24 mouse cellular contexts compared by ENCODE assay signal in the genomic region with DNA sequence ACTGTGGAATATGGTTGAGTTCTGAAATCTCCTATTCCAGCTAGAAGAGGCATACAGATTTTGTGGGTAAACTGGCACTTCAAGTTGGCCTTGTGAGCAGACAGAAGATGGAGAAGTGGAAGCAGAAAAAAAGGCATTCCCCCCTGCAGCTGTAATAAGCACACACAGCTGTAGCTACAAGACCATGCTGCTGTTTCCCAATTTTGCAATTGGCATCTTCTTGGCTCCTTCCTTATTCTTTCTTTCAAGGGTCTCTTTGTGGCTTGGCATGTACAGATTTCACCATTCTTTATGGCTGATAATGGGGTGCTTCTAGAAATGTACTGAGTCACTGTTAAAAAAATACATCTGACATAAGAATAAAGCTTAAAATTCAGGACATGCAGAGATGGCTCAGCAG. TPM values are rescaled to one million over a fixed set of nuclear protein-coding genes. Genes with fewer than 3 reads are reported as not detected.
DNase-seq lines count a peak whose midpoint lies in the region; ATAC-seq and TF ChIP-seq lines count a peak whose summit lies in the region.
"Had no signal": no experiment of that assay in that cellular context is flagged by ENCODE, and none has a peak within 500 bp of the region (broad histone marks: within the 10 kb centered on the region; RNA-seq: fewer than 3 reads in every experiment).

No protein-coding gene starts in this region.

- TF ChIP-seq POLR2A in MEL (IDR thresholded peaks at IDR 0.05; ENCODE audit: control insufficient read depth in 1 of 2, insufficient read depth in 1 of 2, low read depth in 1 of 2, low read length in 2 of 2, poor library complexity in 1 of 2) = no peak

- no peaks in the 10 kb centered on the region for H3K4me1 ChIP-seq in lung, embryonic 14.5 days (ENCODE audit: insufficient read depth)
- 0 out of 4 replicates have a peak, but pooled peaks cover 0 to 5% of the 10 kb centered on the region in 2 experiments for H3K4me1 ChIP-seq in MEL (ENCODE audit: control insufficient read depth in 1 of 2, insufficient read depth in 2 of 2, low read length in 2 of 2)
- H3K4me1 ChIP-seq: embryonic facial prominence, embryonic 13.5 days; forebrain, embryonic 13.5 days; heart, embryonic 15.5 days; hindbrain, embryonic 10.5 days had no signal

- H3K9me3 ChIP-seq in lung, embryonic 14.5 days (ENCODE audit: low read depth, low read length) = no peaks in the 10 kb centered on the region
- H3K9me3 ChIP-seq in MEL (replicated peaks; ENCODE audit: insufficient read depth, low read length) = no peaks in the 10 kb centered on the region
- H3K9me3 ChIP-seq: embryonic facial prominence, embryonic 13.5 days; forebrain, embryonic 13.5 days; heart, embryonic 15.5 days; hindbrain, embryonic 10.5 days had no signal

- no peak overlapping the region for H3K9ac ChIP-seq in lung, embryonic 14.5 days
- H3K9ac ChIP-seq in MEL (ENCODE audit: control insufficient read depth, low read depth, low read length, poor library complexity, severe bottlenecking) = no peak overlapping the region
- H3K9ac ChIP-seq: embryonic facial prominence, embryonic 13.5 days; forebrain, embryonic 13.5 days; heart, embryonic 15.5 days; hindbrain, embryonic 14.5 days had no signal

- H3K4me3 ChIP-seq in lung, embryonic 14.5 days (ENCODE audit: low read depth, low read length) = no peak overlapping the region
- H3K4me3 ChIP-seq in MEL (ENCODE audit: control insufficient read depth in 1 of 2, insufficient read depth in 1 of 2, low read depth in 2 of 2, low read length in 2 of 2) = no peak overlapping the region
- H3K4me3 ChIP-seq: embryonic facial prominence, embryonic 13.5 days; forebrain, embryonic 13.5 days; heart, adult 2 months; heart, embryonic 15.5 days; hindbrain, embryonic 10.5 days had no signal

- H3K36me3 ChIP-seq in lung, embryonic 14.5 days (ENCODE audit: insufficient read depth) = no peaks in the 10 kb centered on the region
- no peaks in the 10 kb centered on the region for H3K36me3 ChIP-seq in MEL (ENCODE audit: control insufficient read depth in 1 of 2, insufficient read depth in 2 of 2, low read length in 2 of 2)
- H3K36me3 ChIP-seq: embryonic facial prominence, embryonic 13.5 days; heart, embryonic 15.5 days; hindbrain, embryonic 10.5 days had no signal

- peak; percentile 3 for DNase-seq in lung, embryonic 14.5 days
- no peak for DNase-seq in lung, postnatal 25 days (ENCODE audit: low spot score)
- DNase-seq in MEL (ENCODE audit: low read depth, low spot score) = no peak
- no peak for DNase-seq in gastrocnemius, adult 18-20 months (ENCODE audit: low spot score)
- DNase-seq: adrenal gland, adult 8-10 months; adrenal gland, postnatal 36 days; cerebellum, adult 11-12 months; cerebellum, adult 9-10 months; cerebellum, postnatal 25 days; gastrocnemius, postnatal 36 days; heart, adult 2 months; heart, postnatal 14 days had no signal

- H3K4me2 ChIP-seq in lung, embryonic 14.5 days = no peak overlapping the region
- H3K4me2 ChIP-seq: embryonic facial prominence, embryonic 13.5 days; forebrain, embryonic 13.5 days; heart, embryonic 11.5 days; heart, embryonic 15.5 days; hindbrain, embryonic 14.5 days had no signal

- no peak for TF ChIP-seq CTCF in lung, embryonic 14.5 days (IDR thresholded peaks at IDR 0.05; ENCODE audit: low read depth)
- no peak for TF ChIP-seq CTCF in MEL (IDR thresholded peaks at IDR 0.05 in 2 of 3, conservative IDR thresholded peaks at IDR 0.05 in 1 of 3; ENCODE audit: control insufficient read depth in 1 of 3, insufficient read depth in 1 of 3, low read depth in 2 of 3, low read length in 3 of 3, poor library complexity in 1 of 3, severe bottlenecking in 1 of 3)

- ATAC-seq in lung, embryonic 14.5 days (ENCODE audit: insufficient read depth) = no peak
- ATAC-seq in granulocyte monocyte progenitor cell, adult 5-6 weeks (replicated peaks; ENCODE audit: poor library complexity, severe bottlenecking) = peak; percentile 90
- no peak for ATAC-seq in monocyte, adult 5-6 weeks (replicated peaks; ENCODE audit: insufficient number of reproducible peaks, low FRiP score, low TSS enrichment, poor library complexity, severe bottlenecking)
- no peak for ATAC-seq in cerebellum, adult (ENCODE audit: insufficient number of reproducible peaks, low FRiP score, low TSS enrichment)
- ATAC-seq: forebrain, embryonic 13.5 days had no signal

- no peak overlapping the region for H3K27ac ChIP-seq in lung, embryonic 14.5 days (ENCODE audit: low read depth)
- no peak overlapping the region for H3K27ac ChIP-seq in MEL (ENCODE audit: control insufficient read depth, low read depth, low read length)
- H3K27ac ChIP-seq: embryonic facial prominence, embryonic 13.5 days; forebrain, embryonic 13.5 days; heart, adult 2 months; heart, embryonic 15.5 days; hindbrain, embryonic 10.5 days; hindbrain, embryonic 14.5 days had no signal

- H3K27me3 ChIP-seq in lung, embryonic 14.5 days (ENCODE audit: insufficient read depth, low read length) = no peaks in the 10 kb centered on the region
- no peaks in the 10 kb centered on the region for H3K27me3 ChIP-seq in MEL (ENCODE audit: control insufficient read depth in 1 of 2, insufficient read depth in 2 of 2, low read length in 2 of 2)
- H3K27me3 ChIP-seq: CH12.LX; embryonic facial prominence, embryonic 13.5 days; forebrain, embryonic 13.5 days; heart, embryonic 15.5 days had no signal

- TF ChIP-seq RAD21 in MEL (IDR thresholded peaks at IDR 0.05; ENCODE audit: low read depth, low read length) = no peak

- H3K79me2 ChIP-seq in MEL (ENCODE audit: control insufficient read depth, insufficient read depth, low read length, poor library complexity) = no peaks in the 10 kb centered on the region

- TF ChIP-seq EP300 in MEL (IDR thresholded peaks at IDR 0.05; ENCODE audit: low read depth in 1 of 2, low read length in 2 of 2) = no peak

TF ChIP-seq in MEL, 35 proteins besides CTCF, POLR2A, EP300 and RAD21:
- TF ChIP-seq NELFE (IDR thresholded peaks at IDR 0.05; ENCODE audit: low read depth, low read length) (no peak), KAT2A (conservative IDR thresholded peaks at IDR 0.05; ENCODE audit: low read depth, low read length) (no peak), HCFC1 (IDR thresholded peaks at IDR 0.05; ENCODE audit: low read depth, low read length) (no peak), ZC3H11A (IDR thresholded peaks at IDR 0.05; ENCODE audit: low read depth, low read length) (no peak), CHD2 (IDR thresholded peaks at IDR 0.05; ENCODE audit: low read length) (no peak), POLR2AphosphoS2 (IDR thresholded peaks at IDR 0.05; ENCODE audit: low read length) (no peak), ZNF384 (IDR thresholded peaks at IDR 0.05; ENCODE audit: low read depth, low read length) (0 out of 2 replicates have a peak, but pooled peaks have one; percentile 15), RCOR1 (IDR thresholded peaks at IDR 0.05; ENCODE audit: low read depth, low read length) (0 out of 2 replicates have a peak, but pooled peaks have one; percentile 6)

RNA-seq across cellular contexts. Expression of a gene that starts 0.6 kb away (rescaled TPM):
- polyA plus RNA-seq in lung, embryonic 14.5 days (2014; fragmentation: Nextera tagmentation; extraction: Ambion mirVana) = not detected in 2 replicates
- total RNA-seq in MEL (2012; rRNA removed) = not detected in 2 replicates
- not detected for polyA plus RNA-seq in MEL (2012; ENCODE audit: insufficient read depth in 1 of 2, insufficient read length in 2 of 2, low read depth in 1 of 2, low replicate concordance in 2 of 2, missing spikeins in 1 of 2)
- not detected in 2 replicates for total RNA-seq in granulocyte monocyte progenitor cell, adult 5-6 weeks (2014; fragmentation: Nextera tagmentation)
- total RNA-seq in granulocyte monocyte progenitor cell, adult 5-6 weeks (2017) = not detected in 2 replicates
- total RNA-seq in monocyte, adult 5-6 weeks (2017) = not detected in 3 replicates
- total RNA-seq in gastrocnemius, adult 18-20 months (2021) = not detected
- total RNA-seq: adrenal gland, adult 8-10 months; adrenal gland, postnatal 36 days; CH12.LX; gastrocnemius, adult 8-10 months; gastrocnemius, postnatal 36 days; heart, adult 2 months; heart, postnatal 14 days had no signal
- polyA plus RNA-seq: brain, embryonic 14.5 days; embryonic facial prominence, embryonic 13.5 days; forebrain, embryonic 13.5 days; heart, adult 2 months; heart, embryonic 11.5 days; heart, embryonic 15.5 days; hindbrain, embryonic 10.5 days; hindbrain, embryonic 14.5 days had no signal

RNA-seq across cellular contexts. Expression of a gene that starts 21.2 kb away (rescaled TPM):
- not detected in 2 replicates for polyA plus RNA-seq in lung, embryonic 14.5 days (2014; fragmentation: Nextera tagmentation; extraction: Ambion mirVana)
- 4.3 and 7.5 TPM in 2 replicates for total RNA-seq in MEL (2012; rRNA removed)
- 1 to 10 TPM in 1 of 2 experiments, not detected in 1; 8.2 TPM for polyA plus RNA-seq in MEL (2012; ENCODE audit: insufficient read depth in 1 of 2, insufficient read length in 2 of 2, low read depth in 1 of 2, low replicate concordance in 2 of 2, missing spikeins in 1 of 2)
- total RNA-seq in granulocyte monocyte progenitor cell, adult 5-6 weeks (2014; fragmentation: Nextera tagmentation) = not detected in 2 replicates
- not detected in 2 replicates for total RNA-seq in granulocyte monocyte progenitor cell, adult 5-6 weeks (2017)
- total RNA-seq in monocyte, adult 5-6 weeks (2017) = not detected in 3 replicates
- not detected for total RNA-seq in gastrocnemius, adult 18-20 months (2021)
- total RNA-seq: adrenal gland, adult 8-10 months; adrenal gland, postnatal 36 days; gastrocnemius, adult 8-10 months; gastrocnemius, postnatal 36 days; heart, adult 2 months; heart, postnatal 14 days had no signal
- polyA plus RNA-seq: brain, embryonic 14.5 days; embryonic facial prominence, embryonic 13.5 days; forebrain, embryonic 13.5 days; heart, adult 2 months; heart, embryonic 11.5 days; heart, embryonic 15.5 days; hindbrain, embryonic 10.5 days; hindbrain, embryonic 14.5 days had no signal

RNA-seq across cellular contexts. Expression of a gene that starts 52.7 kb away (rescaled TPM):
- 22.7 and 23.7 TPM in 2 replicates for polyA plus RNA-seq in lung, embryonic 14.5 days (2014; fragmentation: Nextera tagmentation; extraction: Ambion mirVana)
- total RNA-seq in MEL (2012; rRNA removed) = 159 and 204 TPM in 2 replicates
- 100 to 1,000 TPM; 110 to 421 TPM for polyA plus RNA-seq in MEL (2012; ENCODE audit: insufficient read depth in 1 of 2, insufficient read length in 2 of 2, low read depth in 1 of 2, low replicate concordance in 2 of 2, missing spikeins in 1 of 2)
- total RNA-seq in granulocyte monocyte progenitor cell, adult 5-6 weeks (2014; fragmentation: Nextera tagmentation) = 21.9 and 32.7 TPM in 2 replicates
- 23.4 and 25.2 TPM in 2 replicates for total RNA-seq in granulocyte monocyte progenitor cell, adult 5-6 weeks (2017)
- 7.1 to 14.9 TPM (median 10.7 TPM) in 3 replicates for total RNA-seq in monocyte, adult 5-6 weeks (2017)
- 10 to 100 TPM; 20.2 to 20.7 TPM for total RNA-seq in gastrocnemius, adult 18-20 months (2021)
